Mouse (Mus musculus): ENCODE results near the gene Hyou1.
"Not testable (repeated sequence)": the region's sequence is repeated elsewhere in the genome, so short reads cannot be mapped to it uniquely, and the experiment has no call there.

Gene Hyou1

DNA sequence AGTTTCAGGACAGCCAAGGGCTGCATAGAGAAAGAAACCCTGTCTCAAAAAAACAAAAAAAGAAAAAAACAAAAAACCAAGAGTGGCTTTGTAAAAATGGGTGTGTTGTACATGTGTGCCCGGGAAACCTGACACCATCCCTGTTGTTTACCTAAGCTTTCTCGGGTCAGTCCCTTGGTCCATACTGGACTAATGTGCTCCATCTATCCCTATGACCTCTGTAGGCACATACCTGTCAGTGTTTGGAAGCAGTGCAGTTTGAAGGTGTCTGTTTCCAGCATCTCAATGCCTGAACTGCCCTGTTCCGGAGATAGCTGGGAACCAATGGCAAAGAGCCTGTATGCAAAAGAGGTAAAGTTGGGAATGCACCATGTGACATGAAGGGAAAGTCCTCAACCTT is 25.7 kb downstream of the Hyou1 start:
- DNase-seq (ENCODE audit: low read depth) = no peak

DNA sequence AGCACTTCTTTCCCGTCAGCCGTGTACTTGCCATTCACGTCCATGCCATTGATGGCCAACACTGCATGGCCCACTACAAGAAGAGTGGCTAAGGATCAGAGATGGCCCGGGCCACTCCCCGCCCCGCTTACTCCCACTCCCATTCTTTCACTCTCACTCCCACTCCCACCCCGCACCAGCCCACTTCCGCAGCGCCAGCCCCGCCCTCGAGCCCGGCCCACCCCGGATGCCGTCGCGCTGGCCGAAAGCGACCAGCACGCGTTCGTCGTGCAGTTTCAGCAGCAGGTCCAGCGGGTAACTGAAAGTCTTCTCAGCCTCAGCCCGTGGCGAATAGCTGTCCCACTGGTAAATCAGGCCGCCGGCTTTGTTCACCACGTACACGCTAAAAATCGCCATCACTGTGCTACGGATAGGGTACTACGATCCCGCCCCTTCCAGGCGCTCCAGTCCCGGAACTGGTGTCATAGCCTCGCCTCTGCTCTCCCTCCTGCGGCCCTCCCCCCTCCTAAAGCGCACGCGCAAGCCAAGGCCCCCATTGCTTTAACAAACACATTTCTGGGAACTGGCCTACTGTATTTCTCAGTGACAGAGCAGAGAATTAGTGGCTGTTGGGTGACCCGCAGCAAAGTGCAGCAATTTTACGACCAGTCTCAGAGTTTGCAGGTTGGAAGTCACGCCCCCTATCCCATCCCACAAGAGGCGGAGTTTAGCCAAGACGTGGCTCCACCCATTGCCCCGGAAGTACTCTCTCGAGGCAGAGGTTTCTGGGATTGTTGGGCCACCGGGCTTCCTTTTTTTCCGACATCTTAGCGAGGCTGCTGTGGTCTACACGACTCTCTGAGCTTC is 27.8 kb downstream of the Hyou1 start, which contains the start of the genes Rps25 and Trappc4:
Gene Rps25, plus strand, starts transcription at position 234 of the 846 bp plus-strand sequence.
Gene Trappc4, minus strand, starts transcription at position 695 of the 846 bp plus-strand sequence.
- DNase-seq (ENCODE audit: low read depth) = peak; percentile 93

DNA sequence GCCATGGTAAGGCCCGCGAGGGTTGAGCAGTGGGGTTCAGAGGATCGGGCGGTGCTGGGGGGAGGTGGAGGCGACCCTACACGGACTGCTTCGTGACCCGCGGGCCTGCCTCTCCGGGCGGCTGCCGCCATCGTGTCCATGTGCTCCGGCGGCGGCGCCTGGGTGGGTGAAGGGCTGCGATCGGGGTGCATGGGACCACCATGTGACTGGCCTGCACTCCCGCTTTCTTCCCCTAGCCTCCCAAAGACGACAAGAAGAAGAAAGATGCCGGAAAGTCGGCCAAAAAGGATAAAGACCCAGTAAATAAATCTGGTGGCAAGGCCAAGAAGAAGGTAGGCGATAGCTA is 28.4 kb downstream of the Hyou1 start:
- DNase-seq (ENCODE audit: low read depth) = no peak

DNA sequence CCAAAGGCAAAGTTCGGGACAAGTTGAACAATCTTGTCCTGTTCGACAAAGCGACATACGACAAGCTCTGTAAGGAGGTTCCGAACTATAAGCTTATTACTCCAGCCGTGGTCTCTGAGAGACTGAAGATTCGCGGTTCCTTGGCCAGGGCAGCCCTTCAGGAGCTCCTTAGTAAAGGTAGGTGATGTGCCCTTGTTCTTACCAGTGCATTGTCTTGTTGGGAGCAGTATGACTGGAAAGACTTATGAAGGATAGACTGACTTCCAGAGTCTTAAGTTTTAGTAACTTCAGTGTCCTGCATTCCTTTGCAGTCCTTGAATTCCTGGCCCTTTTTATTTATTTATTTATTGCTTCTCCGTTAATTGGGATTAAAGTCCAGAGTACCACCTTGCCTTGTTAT is 29.4 kb downstream of the Hyou1 start:
- not testable (repeated sequence) for DNase-seq (ENCODE audit: low read depth)

DNA sequence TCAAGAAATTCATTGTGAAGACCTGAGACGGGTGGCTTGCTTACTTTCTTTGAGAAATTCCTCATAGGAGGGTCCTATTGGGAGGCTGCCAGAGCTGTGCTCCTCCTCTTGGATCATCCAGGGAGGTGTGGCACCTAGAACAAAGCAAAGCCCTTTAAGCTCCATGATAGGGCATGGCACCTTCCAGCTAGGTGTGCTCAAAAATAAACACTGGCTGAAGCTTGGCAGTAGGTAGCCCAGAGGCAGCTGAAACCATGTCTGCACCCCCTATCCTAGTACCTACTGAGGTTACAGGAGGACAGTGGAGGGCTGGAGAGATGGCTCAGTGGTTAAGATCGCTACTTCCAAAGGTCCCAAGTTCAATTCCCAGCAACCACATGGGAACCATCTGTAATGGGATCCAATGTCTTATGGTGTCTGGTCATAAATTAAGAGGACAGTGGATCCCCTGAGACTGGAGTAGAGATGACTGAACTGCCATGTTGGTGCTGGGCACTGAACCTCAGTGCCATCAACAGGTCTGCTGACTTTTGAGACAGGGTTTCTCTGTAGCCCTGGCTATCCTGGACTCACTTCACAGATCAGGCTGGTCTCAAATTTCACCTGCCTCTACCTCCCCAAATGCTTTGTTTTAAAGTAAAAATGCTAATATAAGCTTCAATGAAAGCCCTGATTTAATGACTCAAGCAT is 31.5 kb downstream of the Hyou1 start:
- DNase-seq (ENCODE audit: low read depth) = no peak

DNA sequence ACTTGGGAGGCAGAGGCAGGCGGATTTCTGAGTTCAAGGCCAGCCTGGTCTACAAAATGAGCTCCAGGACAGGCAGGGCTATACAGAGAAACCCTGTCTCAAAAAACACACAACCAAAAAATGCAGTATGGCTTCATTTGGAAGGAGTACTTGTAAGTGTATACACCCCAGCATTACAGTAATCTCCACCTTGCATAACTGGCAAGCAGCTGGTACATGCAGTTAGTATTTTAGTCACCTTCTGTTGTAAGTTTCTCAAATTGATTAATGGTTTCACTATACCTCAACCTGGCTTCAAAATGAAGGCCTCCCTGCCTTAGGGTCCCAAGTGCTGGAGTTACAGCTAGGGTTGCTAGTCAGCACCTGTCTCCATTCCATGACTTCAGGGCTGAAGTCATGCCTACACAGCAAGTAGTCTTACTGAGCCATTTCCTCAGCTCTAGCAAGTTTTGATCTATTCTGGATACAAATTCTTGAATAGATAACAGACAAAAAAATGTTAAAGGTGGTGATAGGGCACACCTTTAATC is 32.4 kb downstream of the Hyou1 start:
- no peak for DNase-seq (ENCODE audit: low read depth)

DNA sequence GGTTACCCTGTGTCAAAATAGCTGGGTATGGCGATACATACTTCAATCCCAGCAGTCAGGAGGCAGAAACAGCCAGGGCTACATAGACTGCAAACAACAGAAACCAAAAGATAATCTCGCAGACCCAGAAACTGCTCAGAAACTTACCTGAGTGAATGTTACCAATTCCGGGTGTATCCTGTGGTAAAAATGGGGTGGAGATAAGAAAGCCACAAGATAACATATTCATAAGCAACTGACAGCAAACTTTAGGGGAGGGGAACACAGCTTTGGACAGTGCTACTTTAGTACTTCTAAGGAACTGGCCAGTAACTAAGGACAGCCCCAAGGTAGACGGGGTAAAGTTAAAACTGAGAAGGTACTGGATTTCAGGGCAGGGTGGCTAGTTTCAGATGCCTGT is 33.0 kb downstream of the Hyou1 start:
- no peak for DNase-seq (ENCODE audit: low read depth)

DNA sequence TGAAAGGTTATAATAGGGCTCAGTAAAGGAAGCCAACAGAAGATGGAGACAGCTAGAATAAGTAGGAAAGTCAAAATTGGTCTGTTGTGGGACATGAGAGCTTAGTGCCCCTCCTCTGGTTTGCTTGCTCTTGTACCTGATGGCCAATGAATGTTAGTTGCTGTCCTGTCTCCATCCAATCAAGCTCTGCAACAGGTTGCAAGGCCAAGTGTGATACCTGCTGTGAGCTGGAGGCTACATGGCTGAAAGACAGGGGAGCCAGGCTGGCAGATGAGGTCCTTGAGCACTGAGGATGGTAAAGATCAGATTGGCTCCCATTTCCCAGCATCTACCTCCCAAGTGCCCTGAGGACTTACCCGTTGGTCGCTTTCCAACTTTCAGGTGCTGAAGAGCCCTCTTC is 33.5 kb downstream of the Hyou1 start:
- no peak for DNase-seq (ENCODE audit: low read depth)

DNA sequence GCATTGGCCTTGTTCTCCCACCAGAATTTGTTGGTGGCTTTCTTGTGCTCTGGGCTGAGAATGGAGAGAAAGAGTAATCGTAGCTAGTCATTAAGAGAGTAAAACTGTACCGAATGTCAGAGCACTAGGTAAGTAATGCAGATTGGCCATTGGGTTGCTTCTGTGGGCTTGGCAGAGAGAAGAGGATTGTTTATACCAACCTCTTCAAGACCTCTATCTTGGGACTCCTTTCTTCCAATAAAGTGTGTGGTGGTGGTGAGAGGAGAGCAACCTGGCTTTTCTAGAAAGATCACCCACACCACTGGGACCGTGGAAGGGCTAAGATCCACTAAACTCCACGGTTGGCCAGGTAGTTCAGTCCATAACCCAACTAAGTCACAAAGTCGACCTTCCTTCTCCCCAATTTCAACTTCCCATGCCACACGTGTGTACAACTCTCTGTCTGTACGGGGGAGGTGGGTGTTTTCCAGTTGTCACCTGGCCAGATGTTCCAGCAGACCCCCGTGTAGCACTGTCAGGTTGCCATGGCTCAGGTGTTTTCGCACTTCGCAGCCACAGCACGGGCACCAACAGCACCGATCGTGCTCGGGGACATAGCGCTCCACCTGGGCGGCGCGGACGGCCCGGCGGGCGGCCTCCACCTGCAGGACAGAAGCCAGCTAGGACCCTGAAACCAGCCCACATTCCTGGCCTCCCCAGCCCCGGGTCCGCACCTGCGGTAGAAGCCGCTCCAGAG is 38.0 kb downstream of the Hyou1 start:
- DNase-seq (ENCODE audit: low read depth) = no peak

DNA sequence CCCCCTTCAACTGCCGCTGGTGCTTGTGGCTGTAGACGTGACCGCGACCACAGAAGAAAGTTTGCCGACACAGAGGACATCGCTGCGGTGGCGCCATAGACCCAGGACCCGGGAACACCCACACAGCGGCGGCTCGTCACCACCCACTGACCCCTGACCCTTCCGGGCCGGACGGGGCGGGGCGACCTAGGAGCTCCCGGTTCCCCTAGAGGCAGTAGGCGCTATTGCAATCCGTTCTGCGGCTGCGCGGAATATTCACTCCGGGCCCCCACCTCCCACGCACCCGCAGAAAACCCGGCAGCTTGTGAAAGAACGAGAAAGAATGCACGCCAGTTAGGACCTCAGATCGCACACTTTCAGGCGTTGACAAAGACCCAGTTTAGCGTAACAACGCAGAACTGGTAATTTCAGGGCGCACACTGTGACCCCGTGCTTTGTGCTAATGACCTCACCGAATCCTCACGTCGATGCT is 38.6 kb downstream of the Hyou1 start:
- DNase-seq (ENCODE audit: low read depth) = peak; percentile 94

DNA sequence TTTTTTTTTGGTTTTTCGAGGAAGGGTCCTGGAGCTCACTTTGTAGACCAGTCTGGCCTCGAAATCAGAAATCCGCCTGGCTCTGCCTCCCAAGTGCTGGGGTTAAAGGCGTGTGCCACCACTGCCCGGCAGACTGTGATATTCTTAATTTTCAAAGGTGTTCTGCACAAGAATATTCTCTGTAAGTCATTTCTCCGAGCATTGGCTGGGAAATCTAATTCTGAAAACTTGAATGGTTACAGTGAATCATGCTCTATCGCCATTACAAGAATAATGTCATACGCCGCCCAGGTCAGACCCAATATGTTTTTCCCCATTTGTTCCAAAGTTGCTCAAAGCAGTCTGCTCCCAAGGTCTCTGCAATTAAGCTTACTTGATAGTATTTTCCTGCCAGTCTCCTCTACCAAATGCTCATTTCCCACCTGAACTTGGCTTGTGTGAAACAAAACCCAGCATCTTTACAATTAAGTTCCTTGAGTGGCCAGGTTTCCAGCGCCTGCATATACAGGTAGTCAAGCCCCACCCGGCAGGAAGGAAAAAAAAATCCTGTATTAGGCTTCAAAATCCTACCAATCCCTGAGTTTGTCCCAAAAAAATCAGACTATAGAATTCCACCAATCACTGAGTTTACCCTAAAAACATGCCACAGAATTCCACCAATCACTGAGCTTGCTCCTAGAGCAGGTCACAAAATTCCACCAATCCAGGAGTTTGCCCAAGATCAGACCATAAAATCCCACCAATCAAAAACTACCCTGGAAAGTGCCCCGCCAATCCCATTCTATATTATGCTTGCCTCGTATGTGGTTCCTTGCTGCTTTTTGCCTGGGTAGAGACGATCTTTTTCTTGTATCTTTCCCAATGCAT is 39.5 kb downstream of the Hyou1 start, which contains the start of gene Ccdc84:
Gene Ccdc84, minus strand, starts transcription at position 51 of the 867 bp plus-strand sequence.
- no peak for DNase-seq (ENCODE audit: low read depth)

DNA sequence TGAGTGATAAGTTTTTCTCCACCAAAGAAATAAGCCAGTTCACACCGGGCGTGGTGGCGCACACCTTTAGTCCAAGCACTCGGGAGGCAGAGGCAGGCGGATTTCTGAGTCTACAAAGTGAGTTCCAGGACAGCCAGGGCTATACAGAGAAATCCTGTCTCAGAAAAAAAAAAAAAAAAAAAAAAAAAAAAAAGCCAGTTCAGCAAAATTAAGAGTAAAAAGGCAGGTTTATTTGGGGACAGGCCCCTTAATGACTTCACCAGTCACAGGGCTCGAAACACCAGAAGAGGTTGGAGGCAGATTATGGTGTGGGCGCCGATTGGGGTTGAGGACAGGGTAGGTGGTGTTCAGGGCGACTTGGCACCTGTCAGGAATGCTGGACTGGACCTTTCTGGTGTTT is 40.4 kb downstream of the Hyou1 start:
- not testable (repeated sequence) for DNase-seq (ENCODE audit: low read depth)

DNA sequence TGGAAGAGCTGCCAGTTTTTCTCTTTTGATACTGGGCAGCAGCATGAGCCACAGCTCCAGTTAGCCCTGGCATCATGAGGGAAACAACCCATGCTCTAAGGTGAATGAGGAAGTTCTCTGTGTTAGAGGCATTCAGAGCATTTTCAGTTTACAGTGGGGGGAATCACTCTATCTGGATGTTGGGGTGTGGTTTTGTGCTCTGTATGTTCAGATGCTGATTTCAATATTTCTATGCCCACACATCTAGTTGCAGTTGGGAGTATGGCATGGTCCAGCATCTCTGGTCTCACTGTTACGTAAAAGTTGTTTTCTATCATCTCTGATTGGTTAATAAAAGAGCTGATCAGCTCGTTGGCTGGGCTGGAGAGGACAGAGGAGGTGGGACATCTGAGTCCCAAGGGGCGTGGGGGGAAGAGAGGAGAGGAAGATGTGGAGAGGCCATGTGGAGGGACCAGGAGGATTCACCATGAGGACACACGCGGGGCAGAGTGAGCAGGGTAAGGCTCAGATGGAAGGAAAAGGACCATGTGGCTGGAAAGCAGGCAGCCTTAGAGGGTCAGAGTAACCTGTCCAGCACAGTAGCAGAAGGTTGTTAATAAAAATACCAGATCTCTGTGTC is 41.1 kb downstream of the Hyou1 start:
- DNase-seq (ENCODE audit: low read depth) = no peak

DNA sequence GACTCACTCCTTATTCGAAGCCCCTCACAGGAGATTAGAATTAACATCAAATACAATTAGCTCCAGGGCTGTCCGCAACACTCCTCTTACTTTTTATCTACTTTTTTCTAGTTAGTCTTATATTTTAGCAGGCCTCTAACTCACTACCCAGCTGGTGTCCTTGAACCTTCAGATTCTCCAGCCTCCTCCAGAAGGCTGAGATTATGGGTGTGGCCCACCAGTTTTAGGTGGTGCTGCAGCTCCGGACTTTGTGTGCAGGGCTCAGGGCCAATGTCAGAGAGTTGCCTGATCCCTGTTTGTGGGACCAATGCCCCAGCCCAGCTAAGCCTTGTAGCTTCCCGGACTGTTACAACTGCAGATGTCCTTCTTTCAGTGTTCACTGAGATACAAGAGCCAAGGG is 44.3 kb downstream of the Hyou1 start:
- no peak for DNase-seq (ENCODE audit: low read depth)

DNA sequence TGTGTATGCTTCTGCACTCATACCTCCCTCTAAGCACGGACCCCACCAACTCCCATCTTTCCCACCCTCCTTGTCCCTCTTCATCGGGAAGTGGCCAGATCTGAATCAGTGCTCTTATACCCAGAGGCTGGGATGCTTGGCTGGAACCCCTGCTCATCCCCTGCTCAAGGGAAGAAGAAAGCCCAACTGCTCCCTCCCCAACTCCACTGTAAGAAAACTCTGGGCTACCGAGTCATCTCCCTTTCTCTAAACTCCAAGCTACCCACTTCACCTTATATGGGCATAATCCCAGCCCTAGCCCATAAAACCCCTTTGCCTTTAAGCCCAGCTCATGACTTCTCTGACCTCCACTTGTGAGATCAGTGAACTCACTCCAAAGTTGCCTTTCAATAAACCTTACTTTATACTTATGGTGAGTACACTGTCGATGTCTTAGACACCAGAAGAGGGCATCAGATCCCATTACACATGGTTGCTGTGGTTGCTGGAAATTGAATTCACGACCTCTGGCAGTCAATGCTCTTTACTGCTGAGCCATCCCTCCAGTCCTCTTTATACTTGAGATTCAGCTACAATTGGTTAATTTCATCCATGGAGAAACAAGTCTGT is 53.4 kb downstream of the Hyou1 start:
- no peak for DNase-seq (ENCODE audit: low read depth)

DNA sequence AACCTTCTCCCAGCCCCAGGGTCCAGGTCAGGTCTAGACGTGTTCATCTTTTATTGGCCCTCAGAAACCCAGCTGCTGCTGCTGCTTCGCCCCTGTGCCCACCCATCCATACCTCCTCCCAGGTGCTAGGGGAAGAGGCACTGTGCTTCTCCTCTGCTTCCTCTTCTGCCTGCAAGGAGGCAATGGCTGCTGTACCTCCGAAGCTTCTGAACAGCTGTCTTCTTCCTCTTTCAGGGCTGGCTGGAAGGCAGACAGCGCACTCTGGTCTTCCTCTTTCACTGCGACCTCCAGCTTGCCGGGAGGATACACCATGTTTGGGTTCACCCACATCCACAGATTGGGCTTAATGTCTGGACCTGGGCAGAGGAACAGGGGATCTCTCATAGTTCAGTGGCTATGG is 56.5 kb downstream of the Hyou1 start:
- DNase-seq (ENCODE audit: low read depth) = no peak

DNA sequence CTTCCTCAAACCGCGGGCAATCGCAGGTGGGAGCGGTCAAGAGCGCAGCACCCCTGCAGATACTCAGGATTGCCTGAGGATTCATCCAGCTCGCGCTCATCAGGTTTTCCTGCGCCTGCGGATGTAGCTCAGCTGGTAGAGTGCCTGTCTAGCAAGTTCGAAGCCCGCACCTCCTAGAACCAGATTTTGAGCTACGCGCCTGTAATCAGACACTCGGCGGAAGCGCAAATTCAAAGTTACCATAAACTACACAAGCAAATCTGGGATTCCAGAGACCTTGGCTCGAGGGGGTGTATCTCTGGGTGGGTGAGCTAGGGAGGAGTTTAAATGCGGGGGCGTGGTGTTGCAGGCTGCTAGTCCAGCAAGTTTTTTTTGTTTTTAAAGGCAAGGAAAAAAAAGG is 61.7 kb downstream of the Hyou1 start, which contains the start of gene Foxr1:
Gene Foxr1, minus strand, starts transcription at position 176 of the 400 bp plus-strand sequence.
- no peak for DNase-seq (ENCODE audit: low read depth)

All from NIH3T3 (cell line).